Mouse (Mus musculus): ENCODE data around the gene Knl1.

The Knl1 gene

DNA sequence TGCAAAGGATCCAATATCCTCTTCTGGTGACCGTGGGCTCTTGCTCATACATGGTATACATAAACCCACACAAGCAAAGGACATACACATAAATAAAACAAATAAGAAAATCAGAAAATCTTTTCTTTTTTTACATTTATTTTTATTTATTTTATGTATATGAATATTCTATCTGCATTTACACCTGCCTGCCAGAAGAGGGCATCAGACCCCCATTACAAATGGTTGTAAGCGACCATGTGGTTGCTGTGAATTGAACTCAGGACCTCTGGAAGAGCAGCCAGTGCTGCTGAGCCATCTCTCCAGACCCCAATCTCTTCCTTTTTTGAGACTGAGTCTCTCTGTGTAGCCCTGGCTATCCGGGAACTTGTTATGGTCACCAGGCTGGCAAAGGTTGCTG lies 29.3 kb upstream of the Knl1 start:
- Histone ChIP-seq H3K9me3 (ENCODE audit: low read length) (no peaks in the 10 kb centered on the region), H3K4me3 (replicated peaks; ENCODE audit: low read length) (no peak overlapping the region), H3K4me1 (replicated peaks; ENCODE audit: low read depth, low read length) (peaks cover 11% of the 10 kb centered on the region), H3K27me3 (ENCODE audit: insufficient read depth, low read length) (no peaks in the 10 kb centered on the region), H3K36me3 (ENCODE audit: insufficient read depth, low read length) (peaks cover 20% of the 10 kb centered on the region)
- TF ChIP-seq CTCF (conservative IDR thresholded peaks at IDR 0.05; ENCODE audit: low read length) (peak; percentile 53), NANOG (IDR thresholded peaks at IDR 0.05; ENCODE audit: borderline replicate concordance, low read length) (no peak)

DNA sequence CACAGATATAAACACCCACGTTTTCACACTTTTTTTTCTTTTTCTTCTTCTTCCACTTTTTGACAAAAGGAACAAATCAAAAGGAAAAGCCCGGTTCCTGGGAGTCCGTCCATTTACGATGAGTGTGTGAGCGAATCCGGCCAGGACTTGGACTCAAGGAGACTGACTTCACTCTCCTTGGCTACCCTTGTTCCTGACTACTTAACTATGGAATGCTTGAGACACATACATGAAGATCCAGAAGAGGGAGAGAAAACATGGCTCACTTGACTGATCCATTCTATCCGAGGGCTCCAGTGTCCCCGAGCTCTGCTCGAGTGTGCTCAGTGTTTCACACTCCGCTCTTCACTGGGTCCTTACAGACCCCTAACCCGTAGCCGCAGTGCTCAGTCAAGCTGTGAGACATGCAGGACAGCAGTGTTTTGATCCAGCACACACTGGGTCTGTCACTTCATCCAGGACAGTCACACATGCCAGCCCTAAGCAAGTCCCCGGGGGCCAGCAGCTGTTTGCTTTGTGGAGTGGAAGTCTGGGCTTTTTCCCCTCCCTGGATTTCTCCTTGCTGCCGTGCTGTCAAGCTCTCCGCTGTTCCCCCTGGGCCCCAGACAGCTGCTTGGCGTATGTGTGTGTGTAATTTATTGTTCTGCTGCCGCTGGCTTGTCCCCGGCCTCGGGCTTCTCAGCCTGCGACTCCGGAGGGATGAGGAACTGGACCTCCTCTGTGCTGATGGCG lies 28.4 kb upstream of the Knl1 start:
- H3K9me3 ChIP-seq (ENCODE audit: low read length): no peaks in the 10 kb centered on the region
- H3K27me3 ChIP-seq (ENCODE audit: insufficient read depth, low read length): no peaks in the 10 kb centered on the region
- TF ChIP-seq NANOG (IDR thresholded peaks at IDR 0.05; ENCODE audit: borderline replicate concordance, low read length): no peak
- TF ChIP-seq POU5F1 (IDR thresholded peaks at IDR 0.05; ENCODE audit: borderline replicate concordance, low read length): no peak
- TF ChIP-seq CTCF (conservative IDR thresholded peaks at IDR 0.05; ENCODE audit: low read length): no peak
- H3K4me1 ChIP-seq (replicated peaks; ENCODE audit: low read depth, low read length): peaks cover 11% of the 10 kb centered on the region
- peak overlapping the region; percentile 43 for H3K4me3 ChIP-seq (replicated peaks; ENCODE audit: low read length)
- H3K36me3 ChIP-seq (ENCODE audit: insufficient read depth, low read length): peaks cover 20% of the 10 kb centered on the region

DNA sequence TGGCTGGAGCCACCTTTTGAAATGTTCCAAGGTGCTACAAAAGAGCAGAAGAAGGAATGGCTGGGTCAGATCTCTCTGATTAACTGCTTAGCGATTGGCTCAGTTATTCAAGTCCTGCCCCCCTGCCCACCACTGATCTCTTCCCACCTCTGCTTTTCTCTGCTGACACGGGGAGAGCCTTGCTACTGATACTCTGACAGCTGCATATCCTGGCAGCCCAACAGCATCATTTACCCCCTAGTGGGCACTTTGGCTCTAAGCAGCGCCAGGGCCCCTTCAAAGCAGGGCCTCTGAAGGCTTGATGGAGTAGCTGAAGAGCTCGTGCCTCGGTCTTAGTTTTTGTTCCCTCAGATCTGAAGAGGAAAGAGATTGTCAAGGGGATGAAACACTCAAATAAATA lies 27.8 kb upstream of the Knl1 start:
- Histone ChIP-seq H3K27me3 (ENCODE audit: insufficient read depth, low read length) (no peaks in the 10 kb centered on the region), H3K36me3 (ENCODE audit: insufficient read depth, low read length) (peaks cover 20% of the 10 kb centered on the region), H3K4me3 (replicated peaks; ENCODE audit: low read length) (peak overlapping the region; percentile 43), H3K9me3 (ENCODE audit: low read length) (no peaks in the 10 kb centered on the region), H3K4me1 (replicated peaks; ENCODE audit: low read depth, low read length) (peaks cover 11% of the 10 kb centered on the region)
- TF ChIP-seq CTCF (conservative IDR thresholded peaks at IDR 0.05; ENCODE audit: low read length) (peak; percentile 20; the same call in 1 of the 2 replicates), POU5F1 (IDR thresholded peaks at IDR 0.05; ENCODE audit: borderline replicate concordance, low read length) (no peak)

DNA sequence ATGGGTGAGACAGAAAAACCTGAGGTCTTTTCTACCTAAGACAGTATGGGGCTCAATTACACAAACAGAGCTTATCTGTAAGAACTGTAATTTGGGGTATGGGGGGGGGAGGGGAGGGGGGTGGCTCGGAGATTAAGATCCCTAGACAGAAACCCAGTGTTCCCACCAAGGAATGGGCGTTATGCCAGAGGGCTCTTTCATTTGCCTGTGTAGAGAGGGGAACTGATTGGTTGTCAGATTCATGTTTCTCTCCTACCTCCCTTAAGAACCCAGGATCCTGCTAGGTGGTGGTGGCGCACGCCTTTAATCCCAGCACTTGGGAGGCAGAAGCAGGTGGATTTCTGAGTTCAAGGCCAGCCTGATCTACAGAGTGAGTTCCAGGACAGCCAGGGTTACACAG lies 27.4 kb upstream of the Knl1 start:
- H3K9me3 ChIP-seq (ENCODE audit: low read length): no peaks in the 10 kb centered on the region
- H3K36me3 ChIP-seq (ENCODE audit: insufficient read depth, low read length): peaks cover 20% of the 10 kb centered on the region
- no peak overlapping the region for H3K4me3 ChIP-seq (replicated peaks; ENCODE audit: low read length)
- TF ChIP-seq NANOG (IDR thresholded peaks at IDR 0.05; ENCODE audit: borderline replicate concordance, low read length) (no peak), POU5F1 (IDR thresholded peaks at IDR 0.05; ENCODE audit: borderline replicate concordance, low read length) (no peak), CTCF (conservative IDR thresholded peaks at IDR 0.05; ENCODE audit: low read length) (no peak)
- H3K27me3 ChIP-seq (ENCODE audit: insufficient read depth, low read length): no peaks in the 10 kb centered on the region
- peaks cover 11% of the 10 kb centered on the region for H3K4me1 ChIP-seq (replicated peaks; ENCODE audit: low read depth, low read length)

DNA sequence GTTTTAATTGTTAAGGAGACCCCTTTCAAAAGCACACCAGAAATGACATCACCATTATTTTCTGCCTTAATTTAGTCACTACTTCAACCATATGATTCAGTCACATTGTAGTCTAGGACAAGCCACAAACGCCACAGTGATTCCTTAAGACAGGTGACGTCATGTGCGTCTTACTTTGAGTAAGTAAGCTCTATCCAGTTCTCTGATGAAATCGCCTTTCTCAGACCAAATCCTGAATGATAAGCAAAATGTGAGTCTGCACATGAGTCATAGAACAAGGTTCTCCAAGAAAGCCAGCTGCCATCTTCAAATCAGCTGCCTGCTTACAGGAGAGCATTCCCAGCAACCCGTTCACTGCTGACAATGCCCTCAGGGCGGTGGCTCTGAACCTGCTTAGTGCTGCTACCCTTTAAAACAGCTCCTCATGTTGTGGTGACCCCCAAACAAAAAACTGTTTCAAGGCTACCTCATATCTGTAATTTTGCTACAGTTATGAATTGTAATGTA lies 23.7 kb upstream of the Knl1 start:
- TF ChIP-seq POU5F1 (IDR thresholded peaks at IDR 0.05; ENCODE audit: borderline replicate concordance, low read length) (no peak), CTCF (conservative IDR thresholded peaks at IDR 0.05; ENCODE audit: low read length) (no peak), NANOG (IDR thresholded peaks at IDR 0.05; ENCODE audit: borderline replicate concordance, low read length) (no peak)
- Histone ChIP-seq H3K9me3 (ENCODE audit: low read length) (no peaks in the 10 kb centered on the region), H3K4me3 (replicated peaks; ENCODE audit: low read length) (no peak overlapping the region), H3K4me1 (replicated peaks; ENCODE audit: low read depth, low read length) (peaks cover 14% of the 10 kb centered on the region), H3K27me3 (ENCODE audit: insufficient read depth, low read length) (no peaks in the 10 kb centered on the region), H3K36me3 (ENCODE audit: insufficient read depth, low read length) (peaks cover 41% of the 10 kb centered on the region)

DNA sequence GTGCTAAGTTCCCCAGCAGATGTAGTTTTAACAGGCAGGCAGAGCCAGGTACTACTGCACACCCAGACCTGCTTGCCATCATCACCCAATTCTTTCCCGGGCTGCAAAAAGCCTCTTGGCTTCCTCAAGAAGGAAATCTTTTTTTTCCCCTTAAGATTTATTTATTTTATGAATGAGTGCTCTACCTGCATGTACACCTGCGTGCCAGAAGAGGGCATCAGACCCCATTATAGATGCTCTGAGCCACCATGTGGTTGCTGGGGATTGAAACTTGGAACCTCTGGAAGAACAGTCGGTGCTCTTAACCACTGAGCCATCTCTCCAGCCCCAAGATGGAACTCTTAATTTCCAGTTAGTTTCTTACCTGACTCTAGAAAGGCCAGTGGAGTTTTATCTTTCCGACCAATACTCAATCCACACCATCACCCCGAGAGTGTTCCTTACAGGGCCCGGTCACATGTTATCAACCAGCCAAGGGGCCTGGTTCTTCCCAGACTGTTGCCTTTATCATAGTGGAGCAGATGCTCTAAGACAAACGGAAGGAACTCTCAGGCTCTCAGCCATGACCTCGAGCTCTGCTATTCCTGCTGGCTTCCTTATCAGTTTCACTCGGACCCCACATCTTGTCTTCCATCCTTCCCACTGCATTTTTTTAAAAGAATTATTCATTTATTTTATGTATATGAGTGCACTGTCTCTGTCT lies 22.2 kb upstream of the Knl1 start:
- H3K4me3 ChIP-seq (replicated peaks; ENCODE audit: low read length): no peak overlapping the region
- peaks cover 11% of the 10 kb centered on the region for H3K4me1 ChIP-seq (replicated peaks; ENCODE audit: low read depth, low read length)
- TF ChIP-seq NANOG (IDR thresholded peaks at IDR 0.05; ENCODE audit: borderline replicate concordance, low read length) (no peak), CTCF (conservative IDR thresholded peaks at IDR 0.05; ENCODE audit: low read length) (peak; percentile 11; the same call in 1 of the 2 replicates)
- peaks cover 35% of the 10 kb centered on the region for H3K36me3 ChIP-seq (ENCODE audit: insufficient read depth, low read length)
- no peaks in the 10 kb centered on the region for H3K27me3 ChIP-seq (ENCODE audit: insufficient read depth, low read length)
- no peaks in the 10 kb centered on the region for H3K9me3 ChIP-seq (ENCODE audit: low read length)

DNA sequence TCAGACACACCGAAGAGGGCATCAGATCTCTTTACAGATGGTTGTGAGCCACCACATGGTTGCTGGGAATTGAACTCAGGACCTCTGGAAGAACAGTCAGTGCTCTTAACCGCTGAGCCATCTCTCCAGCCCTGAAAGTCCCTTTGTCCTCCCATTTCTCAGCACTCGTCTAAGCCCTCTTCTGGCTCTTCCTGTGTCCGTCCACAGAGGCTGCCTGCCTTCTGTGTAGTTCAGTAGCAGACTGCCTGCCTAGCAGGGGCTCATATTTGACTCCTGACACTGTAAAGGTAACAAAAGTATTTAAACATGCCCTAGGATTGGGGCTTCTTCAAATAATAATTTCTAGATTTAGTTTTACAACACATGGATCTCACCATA lies 21.7 kb upstream of the Knl1 start:
- no peaks in the 10 kb centered on the region for H3K9me3 ChIP-seq (ENCODE audit: low read length)
- no peak for TF ChIP-seq CTCF (conservative IDR thresholded peaks at IDR 0.05; ENCODE audit: low read length)
- TF ChIP-seq NANOG (IDR thresholded peaks at IDR 0.05; ENCODE audit: borderline replicate concordance, low read length): no peak
- no peak for TF ChIP-seq POU5F1 (IDR thresholded peaks at IDR 0.05; ENCODE audit: borderline replicate concordance, low read length)
- H3K27me3 ChIP-seq (ENCODE audit: insufficient read depth, low read length): no peaks in the 10 kb centered on the region
- H3K4me1 ChIP-seq (replicated peaks; ENCODE audit: low read depth, low read length): peaks cover 11% of the 10 kb centered on the region
- H3K4me3 ChIP-seq (replicated peaks; ENCODE audit: low read length): no peak overlapping the region
- peaks cover 35% of the 10 kb centered on the region for H3K36me3 ChIP-seq (ENCODE audit: insufficient read depth, low read length)

DNA sequence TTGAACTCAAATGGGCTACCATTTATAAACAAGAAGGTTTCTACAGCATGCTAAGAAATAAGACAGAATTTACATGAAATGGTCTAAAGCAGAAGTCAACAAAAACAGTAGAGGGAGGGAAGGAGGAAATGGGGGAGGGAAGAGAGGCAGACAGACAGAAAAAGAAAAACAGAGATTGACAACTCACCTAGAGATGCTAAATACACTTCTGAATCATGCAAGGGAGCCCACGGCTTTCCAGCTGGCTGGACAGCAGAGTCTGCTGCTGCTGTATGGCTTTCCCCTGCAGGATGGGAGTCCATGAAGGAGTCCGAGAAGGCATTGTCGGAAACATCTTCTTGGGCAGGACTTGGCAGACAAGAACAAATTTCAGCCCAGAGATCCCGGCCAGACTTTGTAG lies 20.0 kb upstream of the Knl1 start:
- Histone ChIP-seq H3K4me3 (replicated peaks; ENCODE audit: low read length) (no peak overlapping the region), H3K4me1 (replicated peaks; ENCODE audit: low read depth, low read length) (peaks cover 11% of the 10 kb centered on the region), H3K9me3 (ENCODE audit: low read length) (no peaks in the 10 kb centered on the region), H3K36me3 (ENCODE audit: insufficient read depth, low read length) (peaks cover 25% of the 10 kb centered on the region), H3K27me3 (ENCODE audit: insufficient read depth, low read length) (peaks cover 7% of the 10 kb centered on the region)
- no peak for TF ChIP-seq POU5F1 (IDR thresholded peaks at IDR 0.05; ENCODE audit: borderline replicate concordance, low read length)
- no peak for TF ChIP-seq CTCF (conservative IDR thresholded peaks at IDR 0.05; ENCODE audit: low read length)
- no peak for TF ChIP-seq NANOG (IDR thresholded peaks at IDR 0.05; ENCODE audit: borderline replicate concordance, low read length)

Measured in E14TG2a.4 (cell line).